14 mouse cellular contexts compared by ENCODE assay signal in the genomic region with DNA sequence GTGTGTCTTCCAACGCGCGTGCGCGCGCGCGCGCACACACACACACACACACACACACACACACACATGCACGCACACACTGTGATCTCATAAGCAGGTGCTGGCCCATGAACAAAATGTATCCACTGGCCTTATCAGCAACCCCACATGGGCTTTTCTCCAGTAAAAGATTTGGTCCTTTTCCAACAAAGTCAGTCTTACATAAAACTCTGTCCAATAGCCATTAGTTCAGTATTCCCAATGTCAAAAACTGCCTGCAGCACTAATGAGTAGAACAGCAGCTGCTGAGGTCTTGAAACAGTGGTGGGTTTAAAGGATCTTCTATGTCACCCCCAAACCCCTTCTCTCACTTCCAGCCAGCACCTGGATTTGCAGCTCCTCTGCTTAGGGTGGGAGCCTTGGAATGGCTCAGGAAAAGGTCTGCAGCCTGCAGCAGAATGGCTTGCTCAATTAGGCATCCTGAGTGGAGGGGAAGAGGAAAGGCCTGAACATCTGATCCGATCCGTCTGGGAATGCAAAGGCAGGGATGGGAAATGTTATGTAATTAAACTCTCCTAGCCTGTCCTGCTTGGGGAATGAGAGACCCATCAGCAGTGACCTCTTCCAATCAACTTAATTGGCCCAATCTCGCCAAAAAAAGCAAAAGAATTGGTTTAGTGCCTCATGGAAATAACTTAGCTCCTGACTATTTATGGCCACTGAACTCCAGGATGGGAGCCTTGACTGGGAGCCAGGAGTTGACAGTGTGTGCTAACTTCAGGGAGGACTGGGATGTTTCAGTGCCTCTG. TPM values are rescaled to one million over a fixed set of nuclear protein-coding genes. Genes with fewer than 3 reads are reported as not detected.
DNase-seq lines count a peak whose midpoint lies in the region; ATAC-seq and TF ChIP-seq lines count a peak whose summit lies in the region.
"Had no signal": no experiment of that assay in that cellular context is flagged by ENCODE, and none has a peak within 500 bp of the region (broad histone marks: within the 10 kb centered on the region; RNA-seq: fewer than 3 reads in every experiment).

No protein-coding gene starts in this region.

- TF ChIP-seq CTCF in gastrocnemius, adult 2 months (IDR thresholded peaks at IDR 0.05) = no peak

- H3K4me2 ChIP-seq in heart, embryonic 16.5 days (ENCODE audit: low read depth, low read length) = no peak overlapping the region
- H3K4me2 ChIP-seq: forebrain, embryonic 13.5 days; hindbrain, embryonic 12.5 days; liver, embryonic 11.5 days had no signal

- no peak for ATAC-seq in heart, embryonic 16.5 days (replicated peaks; ENCODE audit: extremely low read depth, insufficient read depth, low FRiP score)
- ATAC-seq: forebrain, embryonic 13.5 days; Patski had no signal

- peaks cover 46% of the 10 kb centered on the region for H3K27me3 ChIP-seq in embryonic facial prominence, embryonic 10.5 days (replicated peaks; ENCODE audit: low read depth, poor library complexity, severe bottlenecking)
- H3K27me3 ChIP-seq in heart, embryonic 16.5 days (ENCODE audit: control insufficient read depth, insufficient read depth, low read length) = peaks cover 7% of the 10 kb centered on the region; the same call in 1 of the 2 replicates
- H3K27me3 ChIP-seq: Patski had no signal

- peak; percentile 54 for DNase-seq in gastrocnemius, adult 2 months
- DNase-seq in gastrocnemius, postnatal 36 days = no peak
- peak; percentile 24 for DNase-seq in embryonic facial prominence, embryonic 10.5 days (ENCODE audit: low spot score)
- DNase-seq in kidney, postnatal 10 days = peak; percentile 75
- no peak for DNase-seq in T-cell, adult 2 months (ENCODE audit: low spot score)
- DNase-seq in right cerebral cortex, postnatal 25 days = no peak
- no peak for DNase-seq in frontal cortex, postnatal 10 days (ENCODE audit: low spot score in 2 of 2)

- WGBS in embryonic facial prominence, embryonic 10.5 days = 79% methylated on average over 13 of the region's 13 CpGs
- WGBS in heart, embryonic 16.5 days = 75% methylated on average over 13 of the region's 13 CpGs

- peaks cover 90% of the 10 kb centered on the region for H3K4me1 ChIP-seq in embryonic facial prominence, embryonic 10.5 days
- H3K4me1 ChIP-seq in heart, embryonic 16.5 days (ENCODE audit: control insufficient read depth, insufficient read depth, low read length) = peaks cover 37% of the 10 kb centered on the region

- intact Hi-C loops in gastrocnemius, adult 2 months (cut with DNase I) = loop anchor here (5.0 kb wide), 1 partner anchor 52 kb away; no protein-coding TSS in a partner anchor
- intact Hi-C loops in gastrocnemius, postnatal 36 days (cut with DNase I) = loop anchor here (5.0 kb wide), 2 partner anchors 112 to 122 kb away; no protein-coding TSS in a partner anchor

- no peaks in the 10 kb centered on the region for H3K9me3 ChIP-seq in embryonic facial prominence, embryonic 10.5 days
- H3K9me3 ChIP-seq in heart, embryonic 16.5 days (replicated peaks; ENCODE audit: control insufficient read depth, low read length) = peaks cover 7% of the 10 kb centered on the region
- H3K9me3 ChIP-seq: forebrain, embryonic 13.5 days had no signal

- H3K4me3 ChIP-seq in gastrocnemius, adult 2 months = peak overlapping the region; percentile 80
- no peak overlapping the region for H3K4me3 ChIP-seq in embryonic facial prominence, embryonic 10.5 days
- no peak overlapping the region for H3K4me3 ChIP-seq in heart, embryonic 16.5 days (ENCODE audit: low read length)
- H3K4me3 ChIP-seq: forebrain, embryonic 13.5 days; hindbrain, embryonic 12.5 days had no signal

- no peak overlapping the region for H3K9ac ChIP-seq in heart, embryonic 16.5 days (ENCODE audit: low read length)
- H3K9ac ChIP-seq: forebrain, embryonic 13.5 days; hindbrain, embryonic 12.5 days had no signal

- H3K27ac ChIP-seq in gastrocnemius, adult 2 months = peak overlapping the region; percentile 76
- peak overlapping the region; percentile 19; the same call in 1 of the 2 replicates for H3K27ac ChIP-seq in embryonic facial prominence, embryonic 10.5 days (replicated peaks)
- H3K27ac ChIP-seq in heart, embryonic 16.5 days (ENCODE audit: low read length) = peak overlapping the region; percentile 65
- H3K27ac ChIP-seq: forebrain, embryonic 13.5 days; hindbrain, embryonic 12.5 days; macrophage had no signal

- H3K36me3 ChIP-seq in embryonic facial prominence, embryonic 10.5 days (replicated peaks) = peaks cover 13% of the 10 kb centered on the region; the same call in 1 of the 2 replicates
- H3K36me3 ChIP-seq in heart, embryonic 16.5 days (ENCODE audit: control insufficient read depth, insufficient read depth) = no peaks in the 10 kb centered on the region
- H3K36me3 ChIP-seq: hindbrain, embryonic 12.5 days had no signal

RNA-seq across cellular contexts. Expression of a gene that starts 7.2 kb away (rescaled TPM):
- total RNA-seq in gastrocnemius, adult 2 months (2021) = 1 to 10 TPM; 1.4 to 2.4 TPM
- 1 to 10 TPM; 1.5 to 1.6 TPM for total RNA-seq in gastrocnemius, postnatal 36 days (2021)
- polyA plus RNA-seq in embryonic facial prominence, embryonic 10.5 days (2016; fragmentation: Nextera tagmentation; extraction: Ambion mirVana) = 19.4 and 19.9 TPM in 2 replicates
- polyA plus RNA-seq in heart, embryonic 16.5 days (2015; fragmentation: Nextera tagmentation; extraction: Ambion mirVana) = 6.6 and 8.3 TPM in 2 replicates
- polyA plus RNA-seq: C2C12, macrophage, Patski had no signal

Comparison
In these comparisons a context has a peak if more than half of its experiments do, and no peak if none do; other contexts are left out.
1. DNase-seq: peak in gastrocnemius, adult 2 months (single experiment), embryonic facial prominence, embryonic 10.5 days (single experiment) and kidney, postnatal 10 days (single experiment); none in gastrocnemius, postnatal 36 days (0 of 2), T-cell, adult 2 months (single experiment), right cerebral cortex, postnatal 25 days (single experiment) and frontal cortex, postnatal 10 days (0 of 2).
2. H3K27ac ChIP-seq: peak in every context shown above with its lines; median percentile 76 in gastrocnemius, adult 2 months; 65 in heart, embryonic 16.5 days; 19 in embryonic facial prominence, embryonic 10.5 days.